Mouse (Mus musculus) liver, embryonic 14.5 days (tissue): ENCODE data around the gene Mtmr3. TPM values are rescaled to one million over a fixed set of nuclear protein-coding genes. Genes with fewer than 3 reads are reported as not detected.
A peak's percentile ranks its signal among the peaks of the same experiment; 100 is the strongest.

Experiments used
- ATAC-seq: fragments of 200-750 bp; cut with Nextera tagmentation; 2 replicates; pipeline ENCODE4 v1.8.0; 2017; ENCODE audit warnings: moderate number of reproducible peaks, mild to moderate bottlenecking, moderate library complexity; ENCODE audit not compliant: insufficient read depth
- DNase-seq, 3 experiments: peaks; one replicate each; pipeline ENCODE4 v3.0.0-alpha.2; 2012 to 2013; ENCODE audit warnings: low read depth in 3 of 3, low spot score in 3 of 3
- H3K27ac ChIP-seq: fragments of 300-500 bp; sonication (generic); 2 replicates; pipeline ENCODE4 v1.5.1; 2014; ENCODE audit warnings: moderate library complexity, mild to moderate bottlenecking, control low read depth, inconsistent platforms
- H3K27me3 ChIP-seq: fragments of 300-500 bp; sonication (generic); 2 replicates; pipeline ENCODE4 v1.6.1; 2014; ENCODE audit warnings: mild to moderate bottlenecking, low read length, moderate library complexity; ENCODE audit not compliant: control insufficient read depth, insufficient read depth
- H3K36me3 ChIP-seq: fragments of 300-500 bp; sonication (generic); replicated peaks from 2 replicates; pipeline ENCODE4 v1.6.1; 2014; ENCODE audit warnings: low read depth; ENCODE audit not compliant: control insufficient read depth, insufficient read depth
- H3K4me1 ChIP-seq, 2 experiments: fragments of 200-500 bp in 1 of 2; fragments of 300-500 bp in 1 of 2; sonication (generic) in 1 of 2; replicated peaks; 2 replicates each; pipeline ENCODE4 v1.6.1; 2012 to 2014; ENCODE audit warnings: antibody characterized with exemption in 1 of 2, inconsistent platforms in 1 of 2, low read length in 1 of 2; ENCODE audit not compliant: control insufficient read depth in 2 of 2, insufficient read depth in 2 of 2
- H3K4me2 ChIP-seq: fragments of 300-500 bp; sonication (generic); 2 replicates; pipeline ENCODE4 v1.6.1; 2014; ENCODE audit warnings: low read depth, mild to moderate bottlenecking, control low read depth, moderate library complexity
- H3K4me3 ChIP-seq, 2 experiments: fragments of 200-500 bp in 1 of 2; fragments of 300-500 bp in 1 of 2; sonication (generic) in 1 of 2; 2 replicates each; pipeline ENCODE4 v1.5.1; 2012 to 2014; ENCODE audit warnings: low read depth in 2 of 2, low read length in 2 of 2, mild to moderate bottlenecking in 2 of 2, control low read depth in 1 of 2, inconsistent platforms in 1 of 2, moderate library complexity in 1 of 2; ENCODE audit not compliant: insufficient read depth in 1 of 2
- H3K9ac ChIP-seq: fragments of 300-500 bp; sonication (generic); replicated peaks from 2 replicates; pipeline ENCODE4 v1.6.1; 2014; ENCODE audit warnings: mild to moderate bottlenecking, control low read depth, moderate library complexity
- H3K9me3 ChIP-seq: fragments of 300-500 bp; sonication (generic); 2 replicates; pipeline ENCODE4 v1.6.1; 2016; ENCODE audit warnings: low read length, mixed read lengths; ENCODE audit not compliant: control insufficient read depth
- CTCF ChIP-seq: IDR thresholded peaks from 2 replicates; pipeline ENCODE4 v1.5.1; 2016; ENCODE audit warnings: antibody characterized with exemption, low read depth, control low read depth
- EP300 ChIP-seq: IDR thresholded peaks from 2 replicates; pipeline ENCODE4 v1.6.1; 2016; ENCODE audit warnings: antibody characterized with exemption, low read depth
- WGBS: fragments of 180-500 bp; shearing (Covaris S2); extraction: QIAGEN DNeasy Blood & Tissue Kit; methylation state at CpG from one replicate; pipeline ENCODE4 v1.1.7; 2014; ENCODE audit not compliant: insufficient replicate concordance; 5-methylcytosine and 5-hydroxymethylcytosine counted together
- polyA plus RNA-seq, 2 experiments: library from polyadenylated mRNA; depleted of rRNA in 1 of 2; stranded (reverse) in 1 of 2; unstranded in 1 of 2; fragments of >200 nt; fragmentation: Nextera tagmentation in 1 of 2; extraction: Ambion mirVana in 1 of 2; gene quantifications; 2 replicates each; pipeline versions ENCODE4 v1.2.1 to v1.2.3; 2012 to 2014

Mtmr3 gene
- polyA plus RNA-seq, 2 experiments: 20.3 to 24.3 TPM

DNA sequence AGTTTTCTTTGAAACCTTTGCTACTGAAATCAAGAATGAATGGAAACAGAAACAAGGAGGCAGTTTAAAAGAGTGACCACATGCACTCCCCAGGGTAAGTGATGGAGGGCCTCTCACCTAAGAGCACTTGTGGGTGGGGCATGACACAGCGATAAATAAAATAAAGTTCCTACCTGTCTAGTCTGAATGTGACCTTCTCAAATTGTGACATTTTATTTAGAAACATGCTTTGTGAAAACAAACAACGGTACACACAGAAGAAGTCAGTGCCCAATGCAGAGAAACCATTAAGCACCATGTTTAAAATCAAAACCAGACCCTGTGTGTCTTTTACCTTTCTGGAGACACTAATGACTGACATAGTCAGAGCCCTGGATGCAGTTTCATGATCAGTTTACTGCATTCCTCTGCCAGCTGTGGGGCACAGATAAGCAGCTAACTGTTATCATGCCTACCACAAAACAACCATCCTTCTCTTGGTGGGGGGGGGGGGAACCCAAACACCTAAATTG is 51.6 kb downstream of the Mtmr3 start:
- Histone ChIP-seq H3K9ac (peak overlapping the region; percentile 69), H3K27ac (peak overlapping the region; percentile 96), H3K36me3 (peaks cover 6% of the 10 kb centered on the region), H3K4me2 (peak overlapping the region; percentile 70), H3K9me3 (no peaks in the 10 kb centered on the region), H3K27me3 (no peaks in the 10 kb centered on the region), H3K4me1 (peaks cover 58 to 64% of the 10 kb centered on the region in 2 experiments), H3K4me3 (peak overlapping the region in 1 of 2 experiments; percentile 18; a peak in 1 of 4 replicates)
- TF ChIP-seq CTCF (no peak), EP300 (peak; percentile 100)
- DNase-seq: peak; percentile 88 to 89 (median 88)
- 12% methylated on average over 2 of the region's 2 CpGs for WGBS
- peak; percentile 97 for ATAC-seq

DNA sequence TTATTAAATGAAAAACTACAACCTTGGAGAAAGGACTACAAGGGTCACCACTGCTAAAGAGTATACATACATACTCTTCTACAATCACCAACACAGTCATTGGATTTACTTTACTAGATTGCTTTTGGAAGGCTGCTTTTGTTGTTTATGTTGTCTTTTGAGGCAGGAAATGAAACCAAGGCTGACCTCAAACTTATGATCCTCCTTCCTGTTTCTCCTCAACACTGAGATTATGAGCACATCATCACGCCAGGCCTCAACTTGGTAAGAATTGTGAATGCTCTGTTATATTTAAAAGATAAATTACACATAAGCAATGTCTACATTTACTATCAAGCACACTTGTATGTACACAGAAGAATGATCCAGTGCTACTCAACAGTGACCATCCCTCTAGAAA is 58.0 kb downstream of the Mtmr3 start:
- no peaks in the 10 kb centered on the region for H3K27me3 ChIP-seq
- ATAC-seq (no peak), DNase-seq (no peak)
- no peaks in the 10 kb centered on the region for H3K9me3 ChIP-seq
- H3K4me3 ChIP-seq: no peak overlapping the region
- H3K36me3 ChIP-seq: peaks cover 8% of the 10 kb centered on the region
- 73% methylated on average over 1 of the region's 1 CpGs for WGBS
- H3K4me1 ChIP-seq: peaks cover 23 to 26% of the 10 kb centered on the region in 2 experiments
- no peak overlapping the region for H3K9ac ChIP-seq
- no peak overlapping the region for H3K27ac ChIP-seq
- no peak overlapping the region for H3K4me2 ChIP-seq
- TF ChIP-seq EP300 (no peak), CTCF (no peak)

DNA sequence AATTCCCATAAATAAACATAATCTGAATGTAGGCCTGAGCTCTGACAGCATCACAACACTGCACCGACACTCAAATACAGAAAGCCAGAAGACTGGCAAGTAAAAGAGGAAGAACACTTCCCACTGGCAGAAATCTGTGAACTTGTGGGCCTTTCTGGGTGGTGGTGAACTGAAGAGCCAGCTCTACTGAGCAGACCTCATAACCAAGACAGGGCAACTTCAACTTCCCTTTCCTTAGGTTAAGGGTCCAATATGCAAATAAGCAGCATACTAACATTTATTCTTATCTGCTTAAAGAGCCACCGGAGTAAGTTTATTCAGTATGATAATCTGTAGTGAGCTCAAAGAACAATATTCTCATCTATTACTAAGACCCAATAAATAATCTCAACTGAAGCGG is 67.5 kb downstream of the Mtmr3 start:
- 64% methylated on average over 3 of the region's 3 CpGs for WGBS
- Histone ChIP-seq H3K4me3 (no peak overlapping the region), H3K27me3 (no peaks in the 10 kb centered on the region), H3K4me1 (peaks cover 4 to 8% of the 10 kb centered on the region in 2 experiments; a peak in 3 of 4 replicates), H3K36me3 (peaks cover 66% of the 10 kb centered on the region), H3K4me2 (no peak overlapping the region), H3K27ac (no peak overlapping the region), H3K9ac (no peak overlapping the region), H3K9me3 (no peaks in the 10 kb centered on the region)
- DNase-seq: no peak
- no peak for ATAC-seq
- no peak for TF ChIP-seq CTCF
- TF ChIP-seq EP300: no peak

DNA sequence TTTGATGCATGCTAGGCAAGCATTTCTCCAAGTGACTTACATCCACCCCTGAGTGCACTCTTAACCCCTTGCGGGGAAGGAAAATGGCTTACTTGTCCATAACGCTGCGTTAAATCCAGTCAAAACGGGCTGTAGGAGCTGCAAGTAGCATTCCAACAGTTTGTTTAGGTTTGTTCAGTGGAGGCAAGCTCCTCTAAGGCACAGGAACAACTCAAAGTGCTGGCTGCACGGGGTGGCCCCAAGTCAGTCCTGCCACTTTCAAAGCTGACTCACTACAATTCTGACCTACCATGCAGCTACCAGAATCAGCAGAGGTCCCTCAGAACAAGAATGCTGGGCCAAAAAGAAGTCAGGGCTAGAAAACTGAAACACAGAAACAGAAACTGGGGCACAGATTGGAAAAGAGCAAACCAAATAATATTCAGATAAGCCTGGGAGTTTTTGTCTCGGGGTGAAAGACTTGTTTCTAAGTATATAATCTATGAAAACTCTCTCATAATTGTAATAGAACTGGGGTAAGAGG is 72.5 kb downstream of the Mtmr3 start:
- Histone ChIP-seq H3K4me1 (no peaks in the 10 kb centered on the region), H3K27me3 (no peaks in the 10 kb centered on the region), H3K4me3 (no peak overlapping the region), H3K9ac (no peak overlapping the region), H3K27ac (no peak overlapping the region), H3K9me3 (no peaks in the 10 kb centered on the region), H3K4me2 (no peak overlapping the region), H3K36me3 (peaks cover 63% of the 10 kb centered on the region)
- 84% methylated on average over 6 of the region's 6 CpGs for WGBS
- ATAC-seq (no peak), DNase-seq (no peak)
- no peak for TF ChIP-seq EP300
- TF ChIP-seq CTCF: no peak

DNA sequence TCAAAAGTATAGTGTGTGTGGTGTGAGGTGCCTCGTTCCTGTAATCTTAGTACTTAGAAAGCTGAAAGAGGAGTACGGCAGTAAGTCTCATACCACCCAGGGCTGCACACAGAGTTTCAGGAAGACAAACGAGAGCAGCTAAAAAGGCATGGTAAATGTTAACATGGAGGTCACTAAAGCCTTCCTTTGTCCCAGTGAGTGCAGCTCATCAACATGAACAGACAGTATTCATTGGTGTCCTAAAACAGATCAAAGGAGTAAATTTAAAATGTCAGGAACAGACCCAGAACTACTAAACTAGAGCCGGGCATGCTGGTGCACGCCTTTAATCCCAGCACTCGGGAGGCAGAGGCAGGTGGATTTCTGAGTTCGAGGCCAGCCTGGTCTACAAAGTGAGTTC is 75.7 kb downstream of the Mtmr3 start:
- no peak for TF ChIP-seq CTCF
- TF ChIP-seq EP300: no peak

More for the DNA sequence above, 75.7 kb downstream of the Mtmr3 start:
- no peak overlapping the region for H3K27ac ChIP-seq
- peaks cover 65% of the 10 kb centered on the region for H3K36me3 ChIP-seq
- ATAC-seq (no peak), DNase-seq (no peak)
- 87% methylated on average over 7 of the region's 7 CpGs for WGBS
- no peak overlapping the region for H3K4me2 ChIP-seq
- no peak overlapping the region for H3K9ac ChIP-seq
- no peaks in the 10 kb centered on the region for H3K4me1 ChIP-seq
- no peaks in the 10 kb centered on the region for H3K9me3 ChIP-seq
- H3K27me3 ChIP-seq: no peaks in the 10 kb centered on the region
- H3K4me3 ChIP-seq: no peak overlapping the region
